Mouse (Mus musculus) lung, adult 2 months (tissue): Measurements from ENCODE around the gene Gm9999.
A peak's percentile ranks its signal among the peaks of the same experiment; 100 is the strongest.

Experiments used
- CTCF ChIP-seq: fragments of 200-500 bp; IDR thresholded peaks from 2 replicates; pipeline ENCODE4 v1.5.1; 2011; ENCODE audit warnings: mild to moderate bottlenecking, low read length, control low read depth; ENCODE audit not compliant: insufficient read depth
- POLR2A ChIP-seq: fragments of 200-500 bp; IDR thresholded peaks from 2 replicates; pipeline ENCODE4 v1.6.1; 2011; ENCODE audit warnings: low read depth, mild to moderate bottlenecking, control low read depth, low read length, borderline replicate concordance; ENCODE audit errors: extremely low read depth

GRCm38 (mm10) chr7:47015390-47016065 is 32.1 kb downstream of the Gm9999 start:
- TF ChIP-seq CTCF: peak; percentile 47; the same call in 1 of the 2 replicates
- TF ChIP-seq POLR2A: no peak
